Mouse (Mus musculus): ENCODE data around the gene Ubr2.

DNA sequence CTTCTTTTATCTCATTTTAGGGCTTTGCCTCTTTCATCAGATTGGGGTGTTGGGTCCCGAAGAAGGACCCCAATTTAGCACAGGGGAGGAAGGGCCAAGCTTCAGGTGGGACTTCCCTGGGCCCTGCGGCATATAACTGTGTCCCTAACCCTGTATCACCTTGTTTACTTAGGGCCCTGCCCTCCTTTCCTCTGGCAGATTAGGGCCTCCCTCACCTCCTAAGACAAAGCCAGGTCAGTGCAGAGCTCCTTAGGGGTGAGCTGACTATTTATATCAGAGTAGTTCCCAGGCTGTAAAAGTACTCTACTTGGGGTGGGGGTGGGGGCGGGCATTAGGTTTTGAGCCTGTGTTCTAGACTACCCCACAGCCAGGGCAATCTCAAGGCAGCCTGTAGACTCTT lies 95.2 kb downstream of the Ubr2 start:
- TF ChIP-seq GATA1 (IDR thresholded peaks at IDR 0.05; ENCODE audit: low read length) (no peak), TAL1 (IDR thresholded peaks at IDR 0.05; ENCODE audit: low read length) (no peak)
